Mouse (Mus musculus) thymus, adult 2 months (tissue): ENCODE results near the gene Slc23a2.

Experiments used
- CTCF ChIP-seq: fragments of 200-500 bp; IDR thresholded peaks from 2 replicates; pipeline ENCODE4 v1.5.1; 2012; ENCODE audit warnings: mild to moderate bottlenecking, control low read depth, low read length, moderate library complexity, borderline replicate concordance; ENCODE audit not compliant: control insufficient read depth, poor library complexity, insufficient read depth; ENCODE audit errors: extremely low read depth
- POLR2A ChIP-seq: fragments of 200-500 bp; IDR thresholded peaks from 2 replicates; pipeline ENCODE4 v1.6.1; 2012; ENCODE audit warnings: mild to moderate bottlenecking, low read length, control low read depth, moderate library complexity; ENCODE audit not compliant: control insufficient read depth, poor library complexity, insufficient read depth; ENCODE audit errors: extremely low read depth

- TF ChIP-seq CTCF (no peak), POLR2A (no peak)
Measured at GRCm38 (mm10) chr2:132010781-132011180, 134.1 kb downstream of the Slc23a2 start.
